Mouse (Mus musculus): Measurements from ENCODE around the gene Tnfrsf9.

Gene Tnfrsf9

DNA sequence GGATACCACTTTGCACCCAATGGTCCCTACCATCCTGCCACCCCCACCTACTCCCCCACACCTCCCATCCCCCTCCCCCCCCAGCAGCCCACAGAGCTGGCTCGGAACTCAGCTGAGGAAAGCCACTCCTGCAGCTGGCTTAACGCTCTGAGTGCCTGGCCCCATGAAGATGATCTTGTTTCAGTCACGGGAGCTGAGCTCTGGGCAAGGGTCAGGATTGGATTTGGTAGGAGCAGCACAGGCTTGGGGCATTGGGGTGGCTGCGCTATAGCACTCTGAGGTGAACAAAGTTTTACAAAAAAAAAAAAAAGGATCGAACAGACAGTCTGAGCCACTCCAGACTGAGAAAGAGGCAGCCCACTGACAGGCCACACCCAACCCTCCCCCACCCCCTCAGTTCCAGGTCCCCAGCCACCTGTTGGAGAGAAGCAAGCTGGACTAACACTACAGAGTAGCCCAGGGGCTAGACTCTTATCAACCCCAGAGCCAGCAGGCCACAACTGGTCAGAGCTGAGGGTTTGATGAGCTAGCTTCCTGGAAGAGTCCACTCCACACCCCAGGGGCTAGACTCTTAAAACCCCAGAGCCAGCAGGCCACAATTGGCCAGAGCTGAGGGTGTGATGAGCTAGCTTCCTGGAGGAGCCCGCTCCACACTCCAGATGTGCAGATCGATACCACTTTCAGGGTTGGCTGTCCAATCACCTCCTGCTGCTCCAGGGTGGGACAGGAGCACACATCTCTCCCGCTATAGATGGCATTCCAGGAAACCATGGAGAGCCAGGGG is 19.5 kb upstream of the Tnfrsf9 start:
- DNase-seq (ENCODE audit: low spot score in 2 of 2) = no peak

DNA sequence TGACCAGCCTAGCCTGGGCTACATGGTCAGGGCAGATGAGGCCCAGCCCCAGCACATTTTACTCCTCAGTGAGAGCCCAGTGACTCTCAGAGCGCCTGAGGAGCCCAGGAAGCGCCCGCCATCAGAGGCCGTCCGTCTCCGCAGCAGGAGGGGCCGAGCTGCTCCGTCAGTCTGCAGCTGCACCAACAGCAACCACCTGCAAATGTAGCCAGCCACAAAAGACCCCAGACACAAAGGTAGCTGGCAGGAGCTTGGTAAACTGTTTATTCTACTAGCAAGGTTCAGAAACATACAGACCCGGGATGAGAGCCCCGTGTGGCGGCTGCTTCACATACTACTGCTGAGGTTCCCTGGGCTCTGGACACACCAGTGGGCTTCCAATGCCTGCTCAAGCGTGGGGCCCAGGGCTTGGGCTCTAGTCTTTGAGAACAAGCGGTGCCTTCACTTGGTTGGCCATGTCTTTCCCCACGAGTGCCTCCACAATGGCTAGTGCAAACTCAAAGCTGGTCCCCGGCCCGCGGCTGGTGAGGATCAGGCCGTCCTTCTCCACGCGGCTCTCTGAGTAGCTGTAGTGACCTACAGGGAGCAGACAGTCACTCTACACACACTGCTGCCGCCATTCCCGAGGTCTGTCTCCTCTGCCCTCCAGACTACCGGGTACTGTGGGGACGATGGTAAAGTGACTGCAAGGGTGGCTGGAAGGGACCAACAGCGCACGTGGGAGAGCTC is 17.3 kb upstream of the Tnfrsf9 start:
- no peak for DNase-seq (ENCODE audit: low spot score in 2 of 2)

DNA sequence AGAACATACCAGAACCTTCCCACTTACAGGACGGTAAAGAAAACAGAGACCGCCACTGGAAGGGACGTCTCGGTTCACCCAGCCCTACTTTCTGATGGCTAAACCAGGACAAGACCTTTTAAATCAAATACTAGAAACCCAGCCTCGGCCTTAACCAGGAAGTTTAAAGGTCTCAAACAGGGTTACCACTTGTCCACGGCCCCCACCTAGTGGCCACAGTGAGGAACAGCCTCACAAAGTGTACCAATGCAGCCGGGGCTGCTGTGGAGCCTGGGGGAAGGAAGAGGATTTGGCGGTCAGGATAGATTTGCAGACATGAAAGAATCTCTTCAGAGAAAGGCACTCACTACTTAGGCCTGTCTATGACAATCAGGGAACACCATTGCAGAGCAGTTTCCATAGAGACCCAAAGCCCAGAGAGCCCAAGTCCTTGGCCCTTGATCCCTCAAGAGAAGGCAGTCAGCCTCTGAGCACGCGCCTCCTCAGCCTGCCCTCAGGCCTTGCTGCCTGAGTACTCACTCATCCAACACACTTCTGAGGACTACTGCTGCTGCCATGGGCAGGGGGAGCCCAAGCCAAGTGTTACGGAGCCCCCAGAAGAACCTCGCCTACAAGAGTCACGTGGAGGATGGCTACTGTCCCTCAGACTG is 15.5 kb upstream of the Tnfrsf9 start:
- DNase-seq (ENCODE audit: low spot score in 2 of 2) = peak; percentile 62 to 73

DNA sequence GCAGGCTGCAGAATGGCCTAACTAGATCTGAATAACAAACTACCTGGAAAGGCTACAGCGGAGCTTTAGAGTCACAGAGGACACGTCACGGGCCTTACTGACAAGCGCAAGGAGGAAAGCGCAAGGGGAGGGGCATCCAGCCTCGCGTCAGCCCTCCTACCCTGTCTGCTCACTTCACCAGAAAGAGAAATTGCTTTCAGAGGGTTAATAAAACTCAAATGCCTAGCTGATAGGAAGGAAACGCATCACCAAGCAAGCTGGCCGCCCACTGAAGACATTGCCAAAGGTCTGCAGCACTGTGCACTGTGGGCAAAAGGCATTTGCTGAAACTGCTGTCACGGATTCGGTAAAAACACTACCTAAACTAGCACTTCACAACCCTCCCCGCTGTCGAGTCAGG is 13.9 kb upstream of the Tnfrsf9 start:
- no peak for DNase-seq (ENCODE audit: low spot score in 2 of 2)

DNA sequence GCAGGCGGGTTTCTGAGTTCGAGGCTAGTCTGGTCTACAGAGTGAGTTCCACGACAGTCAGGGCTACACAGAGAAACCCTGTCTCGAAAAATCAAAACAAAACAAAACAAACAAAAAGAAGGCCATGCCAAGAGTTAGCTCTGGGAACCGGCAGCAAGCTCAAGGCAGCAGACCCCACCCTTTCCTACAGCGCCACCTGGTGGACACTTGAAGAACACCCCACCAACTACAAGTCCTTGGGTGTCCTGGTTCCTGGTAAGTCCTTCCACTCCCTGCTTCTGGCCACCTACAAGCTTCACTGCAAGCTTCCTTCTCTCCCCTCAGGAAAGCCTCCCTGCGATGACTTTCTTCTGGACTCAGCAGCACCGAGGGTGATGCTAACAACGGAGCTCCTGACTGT is 12.7 kb upstream of the Tnfrsf9 start:
- peak; percentile 63 to 78 for DNase-seq (ENCODE audit: low spot score in 2 of 2)

DNA sequence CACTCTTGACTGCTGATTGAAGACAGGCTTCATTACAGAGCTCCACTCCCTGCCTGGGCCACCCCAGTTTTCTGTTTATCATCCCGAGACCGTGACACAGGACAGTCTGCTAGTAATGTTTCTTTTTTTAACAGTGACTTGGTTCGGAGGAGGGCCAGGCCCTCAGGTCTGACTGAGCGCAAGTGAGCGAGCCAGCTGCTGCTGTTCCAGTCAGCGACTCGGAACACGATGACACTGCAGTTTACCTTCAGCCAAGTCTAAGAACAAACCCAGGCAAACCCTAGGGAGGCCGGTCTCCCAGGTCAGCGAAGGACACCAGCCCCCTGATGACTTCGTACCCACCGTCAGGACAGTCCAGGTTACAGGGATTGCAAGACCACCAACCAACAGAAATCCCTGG is 12.3 kb upstream of the Tnfrsf9 start:
- no peak for DNase-seq (ENCODE audit: low spot score in 2 of 2)

DNA sequence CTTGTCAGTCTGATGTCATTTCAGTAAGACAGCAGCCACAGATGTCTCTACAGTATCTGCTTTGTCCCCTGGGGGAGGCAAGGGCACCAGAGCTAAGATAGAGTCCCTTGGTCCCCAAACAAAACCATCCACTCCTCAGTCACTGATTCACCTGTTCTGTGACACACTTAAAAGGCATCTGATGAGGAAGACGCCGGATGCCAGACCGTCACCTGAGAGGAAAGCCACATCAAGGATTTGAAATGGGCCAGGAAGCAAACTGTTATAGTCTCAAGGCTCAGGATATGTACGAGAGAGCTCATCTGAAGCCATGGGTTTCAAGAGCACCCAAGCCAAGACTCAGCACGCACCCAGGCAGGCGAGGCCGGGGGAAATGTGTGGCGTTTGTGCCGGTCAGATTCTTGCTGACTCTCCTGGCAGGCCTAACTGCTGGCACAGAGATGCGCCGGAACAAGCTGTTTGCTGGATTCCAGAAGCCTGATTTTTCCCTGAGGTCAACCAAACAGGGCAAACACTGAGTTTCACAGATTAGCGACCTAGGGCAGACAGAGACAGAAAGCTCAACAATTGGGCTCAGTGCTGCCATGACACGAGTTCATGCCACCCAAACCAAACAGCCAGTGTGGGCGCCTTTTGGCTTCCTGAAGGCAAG is 11.1 kb upstream of the Tnfrsf9 start:
- no peak for DNase-seq (ENCODE audit: low spot score in 2 of 2)

DNA sequence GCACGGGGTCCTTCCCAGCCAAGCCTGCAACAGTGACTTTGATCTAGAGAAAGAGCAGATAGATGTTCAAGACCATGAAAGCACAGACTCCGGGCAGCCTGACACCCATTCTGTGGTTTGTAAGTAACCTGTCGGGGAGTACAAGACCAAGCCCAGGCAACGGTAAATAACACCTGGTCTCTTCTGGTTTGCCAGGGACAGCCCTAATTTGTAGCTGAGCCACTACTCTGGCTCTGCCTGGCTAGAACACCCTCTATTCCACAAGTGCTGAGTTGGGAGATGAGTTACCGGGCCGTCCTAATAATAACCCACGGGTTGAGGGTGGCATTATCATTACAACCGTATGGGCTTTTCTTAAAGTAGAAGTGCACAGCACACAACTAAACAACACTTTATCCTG is 7.3 kb upstream of the Tnfrsf9 start:
- no peak for DNase-seq (ENCODE audit: low spot score in 2 of 2)

DNA sequence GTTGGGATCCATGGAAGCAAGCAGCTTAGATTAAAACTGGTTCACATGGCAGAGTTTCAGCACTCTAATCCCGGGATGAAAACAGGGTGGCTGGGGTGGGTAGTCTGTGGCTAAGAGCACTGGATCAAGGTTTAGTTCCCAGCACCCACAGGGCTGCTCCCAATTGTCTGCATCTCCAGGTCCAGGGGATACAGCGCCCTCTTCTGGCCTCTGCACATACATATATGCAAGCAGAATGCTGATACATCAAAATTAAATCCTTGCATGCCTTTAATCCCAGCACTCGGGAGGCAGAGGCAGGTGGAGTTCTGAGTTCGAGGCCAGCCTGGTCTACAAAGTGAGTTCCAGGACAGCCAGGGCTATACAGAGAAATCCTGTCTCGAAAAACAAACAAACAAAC is 5.8 kb upstream of the Tnfrsf9 start:
- DNase-seq (ENCODE audit: low spot score in 2 of 2) = peak in 1 of 2 experiments; percentile 29

DNA sequence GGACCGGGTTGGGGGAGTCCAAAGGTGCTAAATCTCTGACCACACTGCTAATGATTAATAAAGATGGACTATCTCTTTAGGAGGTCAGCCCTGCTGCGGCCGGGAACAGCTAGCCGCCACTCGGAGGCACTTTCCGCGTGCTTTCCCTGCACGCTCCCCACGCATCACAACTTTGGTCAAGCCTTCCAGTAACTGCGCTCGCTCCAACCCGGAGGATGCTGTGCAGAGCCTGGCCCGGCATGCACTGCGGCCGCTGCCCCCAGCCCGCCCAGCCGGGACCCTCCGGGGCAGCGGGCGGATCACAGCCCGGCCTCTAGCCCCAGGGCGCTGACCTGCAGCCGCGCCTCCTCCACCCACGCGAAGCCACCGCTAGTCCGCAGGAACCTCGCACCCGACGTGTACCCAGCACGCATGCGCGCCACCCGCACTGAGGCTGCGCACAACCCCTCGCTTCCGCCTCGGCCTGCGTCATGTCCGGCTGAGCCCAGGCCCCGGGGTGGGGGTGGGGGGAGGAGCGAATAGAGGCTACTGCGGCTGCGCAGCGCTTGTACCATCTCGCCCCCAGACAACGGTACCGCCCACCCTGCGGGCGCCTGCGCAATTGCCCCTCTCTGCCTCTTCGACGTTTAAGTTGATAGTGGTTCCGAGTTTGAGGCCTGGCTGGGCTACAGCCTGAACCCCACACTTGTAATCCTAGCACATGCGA is 4.8 kb upstream of the Tnfrsf9 start:
- DNase-seq (ENCODE audit: low spot score in 2 of 2) = peak; percentile 98 to 99

DNA sequence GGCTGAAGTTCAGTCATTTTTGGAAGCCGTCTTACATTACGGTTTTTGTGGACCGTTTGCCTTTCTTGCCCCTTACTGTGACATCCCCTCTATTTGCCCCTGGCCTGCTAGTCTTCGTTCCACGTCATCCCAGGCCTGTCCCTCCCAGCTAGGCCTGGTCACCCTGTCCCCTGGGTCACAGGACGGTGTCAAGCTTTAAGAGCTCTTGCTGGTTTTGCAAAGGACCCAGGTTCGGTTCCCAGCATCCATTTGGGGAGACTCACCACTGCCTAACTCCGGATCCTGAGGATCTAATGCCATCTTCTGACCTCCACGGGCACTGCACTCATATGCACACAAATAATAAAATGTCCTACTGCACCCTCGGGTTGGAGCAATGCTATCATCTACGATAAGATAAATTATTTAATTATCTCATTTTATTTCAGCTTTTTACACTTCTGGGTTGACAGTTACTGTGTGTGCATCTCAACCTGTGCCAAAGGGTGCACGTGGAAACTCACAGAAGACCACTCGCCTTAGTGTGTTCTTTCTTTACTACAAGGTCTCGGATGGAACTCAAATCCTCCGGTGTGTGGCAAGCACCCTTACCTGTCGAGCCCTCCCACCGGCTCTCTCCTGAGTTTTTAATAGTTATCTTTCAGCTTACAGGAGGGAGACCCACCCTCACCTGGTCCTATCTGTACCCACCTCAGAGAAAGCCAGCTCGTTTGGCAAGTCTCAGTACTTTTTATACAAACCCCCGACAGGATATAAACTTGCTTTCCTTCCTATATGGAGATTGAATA is 4.0 kb upstream of the Tnfrsf9 start:
- DNase-seq (ENCODE audit: low spot score in 2 of 2) = no peak

DNA sequence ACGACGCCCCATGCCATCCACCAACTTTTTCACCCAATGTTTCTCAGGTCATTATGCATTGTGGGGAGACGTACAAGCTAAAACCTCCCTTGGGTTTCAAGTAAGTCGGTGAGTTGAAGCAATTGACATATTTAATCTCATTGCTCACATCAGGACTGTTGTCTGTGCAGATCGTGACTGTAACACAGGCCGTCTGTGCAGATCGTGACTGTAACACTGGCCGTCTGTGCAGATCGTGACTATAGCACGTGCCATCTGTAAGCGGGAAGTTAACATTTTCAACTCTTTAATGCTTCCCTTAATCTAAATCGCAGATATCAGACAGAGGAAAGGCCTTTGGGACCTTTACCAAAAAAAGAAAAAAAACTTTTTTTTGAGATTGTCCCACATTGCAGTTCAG is 619 bp upstream of the Tnfrsf9 start:
- no peak for DNase-seq (ENCODE audit: low spot score in 2 of 2)

DNA sequence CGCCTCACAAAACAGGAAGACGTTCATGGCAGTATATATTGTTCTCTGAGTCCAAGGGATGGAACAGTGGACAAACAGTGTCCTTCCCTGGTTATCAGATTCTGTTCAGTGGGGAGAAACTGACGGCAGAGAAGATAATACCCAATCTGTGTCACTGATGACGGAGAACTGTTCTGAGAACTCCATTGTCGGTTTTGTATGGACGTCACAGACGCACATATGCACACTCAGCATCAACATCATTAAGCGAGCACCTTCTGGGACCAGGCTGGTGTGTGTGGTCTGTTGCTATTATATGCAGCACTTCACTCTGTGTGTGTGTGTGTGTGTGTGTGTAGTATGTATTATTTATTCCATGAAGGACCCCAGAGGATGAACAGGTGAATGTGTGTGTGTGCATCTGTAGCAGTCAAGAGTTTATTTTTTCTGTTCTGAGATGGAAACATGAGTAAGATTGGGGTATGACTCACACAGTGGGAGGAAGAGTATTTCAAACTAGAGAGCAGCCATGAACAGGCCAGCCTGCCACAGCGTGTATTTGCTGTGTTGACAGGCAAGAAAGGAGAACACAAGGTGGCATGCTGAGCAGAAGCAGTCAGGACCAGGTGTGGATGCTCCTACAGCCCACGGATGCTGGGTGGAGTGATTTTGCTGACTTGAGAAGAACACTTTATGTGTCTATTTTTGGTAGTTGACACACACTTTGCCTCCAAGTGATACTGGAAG is 982 bp downstream of the Tnfrsf9 start:
- DNase-seq (ENCODE audit: low spot score in 2 of 2) = no peak

DNA sequence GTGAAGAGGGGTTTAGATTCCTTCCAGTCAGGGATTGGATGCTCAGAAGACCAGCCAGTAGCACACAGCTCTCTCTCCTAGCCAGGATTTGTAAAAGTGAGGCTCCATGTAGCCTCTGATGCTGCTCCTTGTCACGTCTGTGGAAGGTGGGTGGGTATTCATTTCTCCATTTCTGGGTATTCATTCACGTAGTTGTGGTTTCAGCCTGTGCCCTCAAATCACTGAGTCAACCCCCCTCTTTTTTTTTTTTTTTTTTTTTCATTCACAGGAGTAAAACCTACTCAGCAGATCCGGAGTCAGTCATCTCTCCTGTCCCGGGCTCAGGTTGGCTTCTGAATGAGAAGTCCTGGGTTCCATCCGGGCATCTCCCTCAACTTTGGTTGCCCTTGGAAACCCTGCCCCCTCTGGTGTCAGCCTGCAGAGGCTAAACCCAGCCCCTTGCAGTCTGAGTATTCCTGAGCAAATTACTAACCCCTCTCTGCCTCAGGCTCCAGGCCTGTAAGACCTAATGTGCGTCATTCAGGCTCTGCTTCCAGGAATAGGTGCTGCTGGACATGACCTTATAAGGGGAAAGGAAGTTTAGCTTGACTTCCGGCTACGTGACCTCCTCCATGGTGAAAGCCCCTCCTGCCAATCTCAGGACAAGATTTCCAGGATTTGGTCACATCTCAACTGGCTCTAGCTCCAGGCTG is 3.1 kb downstream of the Tnfrsf9 start:
- no peak for DNase-seq (ENCODE audit: low spot score in 2 of 2)

DNA sequence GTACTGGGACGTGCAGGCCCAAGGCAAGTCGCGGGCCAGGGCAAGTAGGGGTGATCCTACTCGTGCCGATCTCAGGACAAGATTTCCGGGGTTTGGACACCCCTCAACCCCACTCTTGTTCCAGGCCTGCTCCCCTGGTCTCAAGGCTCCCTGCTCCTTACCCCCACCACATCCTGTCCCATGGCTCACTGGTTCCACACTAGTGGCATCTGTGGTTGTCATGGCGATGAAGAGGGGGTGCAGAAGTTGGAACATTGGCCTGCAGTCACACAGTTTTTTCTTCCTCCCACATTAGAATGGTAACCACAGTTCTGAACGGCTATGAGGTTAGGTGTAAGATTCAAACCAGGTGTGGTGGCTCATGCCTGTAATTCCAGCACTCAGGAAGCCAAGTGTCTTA is 6.8 kb downstream of the Tnfrsf9 start:
- peak in 1 of 2 experiments; percentile 24 for DNase-seq (ENCODE audit: low spot score in 2 of 2)

DNA sequence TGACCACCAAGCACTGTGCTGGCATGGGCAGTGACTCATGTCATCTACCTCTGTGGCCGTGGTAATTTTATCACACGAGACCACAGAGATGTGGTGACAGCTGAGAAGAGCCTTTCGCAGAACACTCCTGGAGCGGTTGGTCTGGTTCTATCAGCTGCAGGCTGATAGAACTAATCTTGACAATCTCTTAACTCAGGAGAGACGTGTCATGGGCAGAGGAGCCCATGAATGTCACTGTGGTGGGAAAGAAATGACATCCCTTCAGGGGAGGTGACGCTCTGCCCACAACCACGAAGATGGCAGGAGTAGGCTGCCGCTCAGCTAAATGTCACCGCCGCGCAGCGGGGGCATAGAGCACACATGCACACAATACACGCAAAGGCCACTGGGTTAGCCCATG is 9.9 kb downstream of the Tnfrsf9 start:
- DNase-seq (ENCODE audit: low spot score in 2 of 2) = peak; percentile 74 to 90

DNA sequence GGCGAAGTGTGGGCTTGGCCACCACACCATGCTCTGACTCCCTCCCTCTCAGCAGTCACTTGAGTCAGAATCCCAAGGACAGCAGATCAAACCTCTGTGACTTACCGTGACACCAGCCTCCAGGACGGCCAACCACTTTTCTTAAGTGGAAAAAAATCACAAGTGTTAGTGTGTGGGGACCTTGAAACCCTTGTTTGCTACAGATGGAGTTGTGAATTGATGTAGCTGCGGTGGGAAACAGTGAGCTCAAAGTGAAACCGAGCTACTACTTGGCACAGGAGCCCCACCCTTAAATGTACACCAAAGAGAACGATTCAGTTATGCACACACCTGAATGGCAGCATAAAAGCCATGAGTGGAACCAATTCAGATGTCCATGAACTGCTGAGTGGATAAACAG is 10.6 kb downstream of the Tnfrsf9 start:
- DNase-seq (ENCODE audit: low spot score in 2 of 2) = peak; percentile 39 to 69

DNA sequence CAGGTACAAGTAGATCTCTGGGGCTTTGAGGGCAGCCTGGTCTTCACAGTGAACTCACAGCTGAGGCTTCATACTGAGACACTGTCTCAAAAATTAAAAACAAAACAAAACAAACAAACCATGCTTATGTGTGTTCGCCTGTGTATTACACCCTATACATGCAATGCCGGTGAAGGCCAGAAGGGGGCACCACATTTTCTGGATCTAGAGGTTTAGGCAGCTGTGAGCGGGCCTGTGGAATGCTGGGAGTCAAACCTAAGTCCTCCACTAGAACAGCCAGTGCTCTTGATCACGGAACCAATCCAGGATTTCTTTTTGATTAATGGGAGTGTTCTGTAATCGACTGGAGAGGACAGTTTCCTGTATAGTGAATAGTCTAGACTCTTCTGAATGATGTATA is 11.6 kb downstream of the Tnfrsf9 start:
- DNase-seq (ENCODE audit: low spot score in 2 of 2) = no peak

DNA sequence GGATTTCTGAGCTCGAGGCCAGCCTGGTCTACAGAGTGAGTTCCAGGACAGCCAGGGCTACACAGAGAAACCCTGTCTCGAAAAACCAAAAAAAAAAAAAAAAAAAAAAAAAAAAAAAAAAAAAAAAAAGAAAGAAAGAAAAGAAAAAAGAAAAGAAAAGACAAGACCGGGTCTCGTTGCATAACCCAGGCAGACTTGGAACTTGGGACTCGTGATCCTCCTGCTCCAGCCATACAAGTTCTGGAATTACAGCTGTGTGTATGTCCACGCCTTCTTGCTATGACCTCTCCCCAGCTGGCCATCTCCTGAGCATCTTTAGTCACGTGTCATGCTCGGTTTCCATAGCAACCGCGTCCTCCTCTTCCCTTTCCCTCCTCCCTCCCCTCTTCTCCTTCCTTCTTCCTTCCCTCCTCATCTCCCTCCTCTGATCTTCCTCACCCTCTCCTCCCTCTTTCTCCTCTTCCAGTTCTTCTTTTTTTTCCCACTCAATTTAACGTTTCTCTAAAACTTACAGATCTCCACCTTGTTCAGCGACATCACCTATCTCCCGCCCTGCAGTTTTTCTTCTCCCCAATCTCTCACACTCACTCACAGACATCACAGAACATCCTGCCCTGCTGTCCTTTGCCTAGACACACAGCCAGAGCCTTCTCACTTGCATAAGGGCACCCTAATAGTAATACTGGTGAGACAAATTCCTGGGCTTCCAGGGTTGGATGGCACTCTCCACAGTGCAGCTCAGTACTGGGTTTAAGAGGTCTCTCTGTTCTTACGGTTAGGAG is 12.8 kb downstream of the Tnfrsf9 start:
- DNase-seq (ENCODE audit: low spot score in 2 of 2) = peak in 1 of 2 experiments; percentile 44
